Mouse (Mus musculus) bone marrow macrophage, adult 2 months (primary cell): Measurements from ENCODE around the gene Zmiz2. TPM values are rescaled to one million over a fixed set of nuclear protein-coding genes. Genes with fewer than 3 reads are reported as not detected.

Experiments used
- H3K27ac ChIP-seq: 2 replicates; pipeline ENCODE4 v1.5.1; 2012; ENCODE audit warnings: low read depth, low read length; ENCODE audit not compliant: insufficient read depth
- H3K4me1 ChIP-seq: 2 replicates; pipeline ENCODE4 v1.6.1; 2012; ENCODE audit warnings: low read length; ENCODE audit not compliant: control insufficient read depth, insufficient read depth
- H3K4me3 ChIP-seq: 2 replicates; pipeline ENCODE4 v1.5.1; 2012; ENCODE audit warnings: mild to moderate bottlenecking, low read length, moderate library complexity; ENCODE audit not compliant: insufficient read depth
- CTCF ChIP-seq: IDR thresholded peaks from 2 replicates; pipeline ENCODE4 v1.5.1; 2012; ENCODE audit warnings: low read depth, mild to moderate bottlenecking, low read length, moderate library complexity
- POLR2A ChIP-seq: IDR thresholded peaks from 2 replicates; pipeline ENCODE4 v1.6.1; 2012; ENCODE audit warnings: mild to moderate bottlenecking, low read depth, low read length, borderline replicate concordance
- polyA plus RNA-seq: library from polyadenylated mRNA; stranded (reverse); fragments of >200 nt; gene quantifications from 2 replicates; pipeline ENCODE4 v1.2.4, GENCODE M21; 2012; ENCODE audit not compliant: missing spikeins, insufficient read depth, insufficient read length

The Zmiz2 gene
- polyA plus RNA-seq, 1 experiment: 107 TPM

DNA sequence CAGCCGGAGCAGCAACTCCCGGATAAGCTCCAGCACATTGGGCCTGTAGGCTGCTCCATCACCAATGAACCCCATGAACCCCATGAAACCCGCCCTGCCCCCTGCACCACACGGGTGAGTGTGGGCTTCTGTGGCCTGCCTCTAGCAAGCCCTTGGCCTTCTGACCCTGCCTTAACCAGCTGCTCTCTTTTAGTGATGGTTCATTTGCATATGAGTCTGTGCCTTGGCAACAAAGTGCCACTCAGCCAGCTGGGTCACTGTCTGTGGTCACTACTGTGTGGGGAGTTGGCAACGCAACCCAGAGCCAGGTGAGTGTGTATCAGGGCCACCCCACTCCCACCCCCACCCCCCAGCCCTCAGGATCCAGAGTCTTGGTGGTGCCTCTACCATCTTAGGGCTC, 6.7 kb downstream of the Zmiz2 start:
- Histone ChIP-seq H3K4me1 (peaks cover 29% of the 10 kb centered on the region), H3K4me3 (no peak overlapping the region), H3K27ac (no peak overlapping the region)
- no peak for TF ChIP-seq POLR2A
- no peak for TF ChIP-seq CTCF

DNA sequence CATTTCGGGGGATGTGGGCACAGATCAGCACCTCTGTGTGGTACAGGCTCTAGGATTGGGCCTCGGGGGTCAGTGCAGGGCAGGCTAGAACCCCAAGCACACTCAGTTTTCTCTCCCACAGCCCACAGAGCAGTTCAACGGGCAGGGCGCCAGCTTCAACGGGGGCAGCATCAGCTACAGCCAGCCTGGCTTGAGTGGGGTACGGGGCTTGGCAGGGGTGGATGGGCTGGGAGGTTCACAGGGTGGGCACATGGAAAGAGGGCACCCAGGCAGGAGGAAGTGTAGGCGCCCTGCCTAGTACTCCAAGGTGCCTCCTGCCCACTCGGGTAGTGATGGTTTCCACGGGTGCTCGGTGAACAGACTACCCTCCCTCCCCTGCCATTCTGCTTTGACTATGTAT, 9.3 kb downstream of the Zmiz2 start:
- H3K27ac ChIP-seq: no peak overlapping the region
- H3K4me3 ChIP-seq: no peak overlapping the region
- H3K4me1 ChIP-seq: peaks cover 9% of the 10 kb centered on the region
- TF ChIP-seq POLR2A (no peak), CTCF (no peak)

DNA sequence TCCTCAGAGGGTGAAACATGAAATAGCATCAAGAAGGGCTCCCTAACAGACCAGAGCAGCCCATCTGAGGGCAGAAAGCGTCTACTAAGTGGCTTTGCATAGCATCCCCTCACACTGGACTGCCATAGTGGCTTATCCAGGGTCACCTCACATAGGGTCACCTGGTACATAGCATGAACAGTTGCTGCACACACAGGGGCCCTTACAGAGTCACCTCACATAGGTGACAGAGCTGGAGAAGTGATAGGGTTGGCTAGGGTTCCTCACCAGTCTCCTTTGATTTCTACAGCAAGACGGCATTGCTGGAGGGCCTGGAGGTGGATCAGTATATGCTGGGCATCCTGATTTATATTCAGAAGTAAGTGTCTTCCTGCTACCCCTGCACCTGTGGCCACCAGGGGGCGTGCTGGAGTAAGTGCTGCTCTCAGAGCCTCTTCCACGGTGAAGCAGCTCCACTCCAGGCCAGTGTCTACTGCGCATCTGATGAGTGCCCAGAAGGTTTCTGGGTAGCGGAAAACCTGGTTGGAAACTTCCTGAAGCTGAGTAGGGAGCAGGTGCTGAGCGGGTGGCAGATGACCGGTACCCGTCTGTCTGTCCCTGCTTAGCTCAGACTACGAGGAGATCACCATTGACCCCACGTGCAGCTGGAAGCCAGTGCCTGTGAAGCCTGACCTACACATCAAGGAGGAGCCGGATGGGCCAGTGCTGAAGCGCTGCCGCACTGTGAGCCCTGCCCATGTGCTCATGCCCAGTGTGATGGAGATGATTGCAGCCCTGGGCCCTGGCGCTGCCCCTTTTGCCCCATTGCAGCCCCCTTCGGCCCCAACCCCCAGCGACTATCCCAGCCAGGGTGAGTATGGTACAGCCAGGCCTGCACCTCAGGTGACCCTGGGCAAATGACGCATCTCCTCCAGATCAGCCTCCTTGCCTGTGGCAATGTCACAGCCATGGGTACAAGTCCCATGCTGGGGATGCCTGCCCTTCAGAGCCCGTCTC, 13.9 kb downstream of the Zmiz2 start:
- no peak overlapping the region for H3K27ac ChIP-seq
- H3K4me1 ChIP-seq: no peaks in the 10 kb centered on the region
- no peak overlapping the region for H3K4me3 ChIP-seq
- TF ChIP-seq POLR2A (no peak), CTCF (peak; percentile 68)

DNA sequence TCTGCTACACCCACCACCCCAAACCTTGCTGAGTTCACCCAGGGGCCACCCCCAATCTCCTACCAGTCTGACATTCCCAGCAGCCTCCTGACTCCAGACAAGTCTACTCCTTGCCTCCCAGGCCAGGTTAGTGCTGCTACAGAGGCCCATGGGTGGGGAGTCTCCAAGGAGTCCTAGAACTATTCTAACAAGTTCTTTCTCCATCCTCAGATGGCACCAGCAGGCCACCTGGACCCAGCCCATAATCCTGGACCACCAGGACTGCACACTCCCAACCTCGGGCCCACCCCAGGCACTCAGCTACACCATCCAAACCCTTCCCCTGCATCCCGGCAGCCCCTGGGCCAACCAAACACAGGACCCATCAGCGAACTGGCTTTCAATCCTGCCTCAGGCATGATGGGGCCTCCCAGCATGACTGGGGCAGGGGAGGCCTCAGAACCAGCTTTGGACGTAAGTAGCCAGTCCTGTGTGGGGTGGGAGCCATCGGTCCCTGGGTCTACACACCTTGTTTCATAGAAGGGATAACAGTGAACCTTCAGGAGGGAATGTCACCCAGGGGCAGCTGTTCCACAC, 15.0 kb downstream of the Zmiz2 start:
- no peak for TF ChIP-seq POLR2A
- no peak for TF ChIP-seq CTCF
- Histone ChIP-seq H3K4me1 (no peaks in the 10 kb centered on the region), H3K27ac (no peak overlapping the region), H3K4me3 (no peak overlapping the region)

DNA sequence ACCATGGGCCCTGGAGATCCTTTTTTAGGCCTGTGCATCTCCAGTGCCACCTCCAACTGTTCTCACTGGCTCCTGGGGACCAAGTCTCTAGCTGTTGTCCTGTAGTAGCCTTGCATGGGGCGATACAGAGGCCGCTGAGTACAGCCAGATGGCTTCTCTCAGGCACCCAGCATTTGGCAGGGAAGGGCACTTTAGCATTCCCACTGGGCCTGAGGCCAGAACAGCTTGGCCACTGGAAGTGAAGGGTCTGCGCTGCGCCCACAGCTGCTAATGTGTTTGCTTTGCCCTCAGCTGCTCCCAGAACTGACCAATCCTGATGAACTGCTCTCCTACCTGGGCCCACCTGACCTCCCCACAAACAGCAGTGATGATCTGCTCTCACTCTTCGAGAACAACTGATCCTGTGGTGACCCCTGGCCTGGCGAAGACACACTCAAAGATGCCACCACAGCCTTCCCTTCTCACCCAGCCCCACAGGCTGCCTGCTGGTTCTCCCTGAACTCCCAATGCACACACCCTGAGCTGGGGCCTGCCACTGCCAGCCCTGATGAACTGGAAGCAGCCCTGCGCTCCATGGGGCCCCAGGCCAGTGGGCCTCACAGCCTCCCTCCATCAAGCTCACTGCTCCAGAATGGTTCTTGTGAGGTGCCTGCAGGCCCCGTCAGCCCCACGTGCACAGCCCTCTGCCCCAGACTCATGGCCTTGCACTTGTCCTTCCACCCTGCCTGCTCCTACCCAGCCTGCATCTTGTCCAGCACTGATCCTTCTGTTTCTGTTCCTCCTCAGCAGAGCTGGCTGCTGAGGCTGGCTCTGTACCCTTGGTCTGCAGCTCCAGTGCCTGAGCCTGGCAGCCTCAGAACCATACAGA, 16.1 kb downstream of the Zmiz2 start:
- Histone ChIP-seq H3K4me1 (no peaks in the 10 kb centered on the region), H3K4me3 (no peak overlapping the region), H3K27ac (no peak overlapping the region)
- TF ChIP-seq CTCF (no peak), POLR2A (no peak)

DNA sequence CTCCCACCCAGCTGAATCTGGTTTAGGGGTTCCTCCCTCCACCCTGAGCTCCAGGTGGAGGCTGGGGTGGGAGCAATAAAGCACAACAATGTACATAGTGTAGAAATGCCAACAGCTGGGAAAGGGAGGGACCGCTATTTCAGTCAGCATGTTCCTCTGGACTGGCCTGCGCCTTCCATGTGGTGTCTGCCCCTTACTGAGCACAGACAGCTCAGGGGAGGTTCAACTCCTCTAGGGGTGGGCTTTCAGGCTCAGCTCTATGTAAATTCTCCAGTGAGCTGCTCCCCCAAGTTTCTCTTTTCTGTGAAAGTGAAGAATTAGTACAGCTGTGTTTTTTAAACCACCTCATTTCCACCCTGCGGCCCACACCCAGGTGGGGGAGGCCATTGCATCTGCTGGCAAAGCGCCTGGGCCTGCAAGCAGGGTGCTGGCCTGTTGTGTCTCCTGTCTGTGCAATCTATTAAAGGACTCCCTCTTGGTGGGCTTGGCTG, 16.8 kb downstream of the Zmiz2 start:
- H3K4me3 ChIP-seq: no peak overlapping the region
- H3K27ac ChIP-seq: no peak overlapping the region
- H3K4me1 ChIP-seq: no peaks in the 10 kb centered on the region
- no peak for TF ChIP-seq CTCF
- no peak for TF ChIP-seq POLR2A

DNA sequence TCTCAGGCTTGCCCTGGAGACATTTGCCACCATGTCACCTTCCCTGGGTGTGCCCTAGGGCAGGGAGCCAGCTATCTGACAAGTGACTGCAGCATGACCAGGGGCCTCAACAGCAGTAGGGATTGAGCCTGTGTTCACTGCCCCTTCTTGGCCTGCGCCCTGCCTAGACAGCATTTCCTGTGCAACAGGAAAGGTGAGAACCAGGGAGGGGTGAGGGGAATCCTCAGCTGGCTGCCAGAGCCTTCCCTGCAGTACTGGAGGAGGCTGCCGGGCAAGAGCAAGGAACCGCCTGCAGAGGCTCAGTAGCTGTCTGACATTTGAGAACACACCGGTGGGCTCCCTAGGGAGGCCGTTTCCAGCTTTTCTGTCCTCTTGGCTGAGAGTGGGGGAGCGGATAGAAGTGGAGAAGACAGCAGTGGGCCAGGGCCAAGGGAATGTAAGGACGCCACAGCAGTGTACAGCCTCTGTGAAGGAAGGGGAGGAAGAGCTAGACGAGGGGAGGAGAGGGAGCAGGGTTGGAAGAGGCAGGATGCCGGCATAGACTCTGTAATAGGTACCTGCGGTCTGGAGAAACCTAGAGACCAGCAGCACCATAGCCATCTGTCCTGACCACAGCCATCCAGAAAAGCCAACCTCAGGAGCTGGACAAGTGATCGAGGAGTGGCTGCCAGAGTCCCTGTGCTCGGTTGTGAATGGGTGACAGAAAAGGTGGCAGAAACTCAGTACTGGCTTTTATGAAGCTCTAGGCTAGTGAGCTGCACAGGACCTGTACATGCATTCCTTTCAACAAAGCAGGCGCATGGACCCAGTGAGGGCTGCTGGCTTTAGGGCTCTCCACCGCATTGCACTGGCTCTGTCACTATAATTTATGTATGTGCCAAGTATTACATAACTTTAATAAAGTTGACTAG, 17.6 kb downstream of the Zmiz2 start:
- Histone ChIP-seq H3K27ac (no peak overlapping the region), H3K4me1 (no peaks in the 10 kb centered on the region), H3K4me3 (no peak overlapping the region)
- TF ChIP-seq CTCF (no peak), POLR2A (no peak)

DNA sequence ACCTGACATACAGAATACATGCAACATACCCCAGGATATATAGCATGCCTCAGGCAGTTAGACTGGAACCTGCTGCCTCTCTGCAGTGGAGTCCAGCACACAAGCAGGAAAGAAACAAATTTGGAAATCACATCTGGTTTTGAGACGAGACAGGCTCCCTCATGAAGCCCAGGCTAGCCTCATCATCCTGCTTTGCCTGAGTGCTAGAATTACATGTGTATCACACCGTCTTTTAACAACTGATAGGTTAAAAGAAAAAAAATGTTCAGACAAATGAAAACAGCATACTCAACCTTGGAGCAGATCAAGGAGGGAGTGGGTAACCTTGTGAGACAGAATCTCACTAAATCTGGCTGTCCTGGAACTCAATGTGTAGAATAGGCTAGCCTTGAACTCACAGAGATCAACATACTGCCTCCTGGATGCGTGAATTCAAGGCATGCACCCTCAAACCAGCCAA, 18.3 kb downstream of the Zmiz2 start:
- no peak for TF ChIP-seq POLR2A
- no peak for TF ChIP-seq CTCF
- no peak overlapping the region for H3K4me3 ChIP-seq
- peaks cover 3% of the 10 kb centered on the region; the same call in 1 of the 2 replicates for H3K4me1 ChIP-seq
- H3K27ac ChIP-seq: no peak overlapping the region
